Mouse (Mus musculus) kidney, postnatal 0 days (tissue): ENCODE data around the gene Gfy. TPM values are rescaled to one million over a fixed set of nuclear protein-coding genes. Genes with fewer than 3 reads are reported as not detected.

Experiments used
- ATAC-seq: fragments of 200-750 bp; cut with Nextera tagmentation; replicated peaks from 2 replicates; pipeline ENCODE4 v1.8.0; 2017; ENCODE audit warnings: low read depth, moderate number of reproducible peaks, moderate TSS enrichment, moderate library complexity; ENCODE audit not compliant: low FRiP score
- DNase-seq: peaks from one replicate; pipeline ENCODE4 v3.0.0-alpha.2; 2016; ENCODE audit warnings: low spot score
- H3K27ac ChIP-seq: fragments of 300-500 bp; sonication (generic); 2 replicates; pipeline ENCODE4 v1.5.1; 2014; ENCODE audit warnings: mild to moderate bottlenecking
- H3K27me3 ChIP-seq: fragments of 300-500 bp; sonication (generic); 2 replicates; pipeline ENCODE4 v1.6.1; 2014; ENCODE audit warnings: low read length, mixed read lengths; ENCODE audit not compliant: insufficient read depth
- H3K36me3 ChIP-seq: fragments of 300-500 bp; sonication (generic); 2 replicates; pipeline ENCODE4 v1.6.1; 2014; ENCODE audit warnings: low read length, mixed read lengths; ENCODE audit not compliant: insufficient read depth
- H3K4me1 ChIP-seq: fragments of 300-500 bp; sonication (generic); replicated peaks from 2 replicates; pipeline ENCODE4 v1.6.1; 2014; ENCODE audit warnings: antibody characterized with exemption, low read length, mixed read lengths; ENCODE audit not compliant: insufficient read depth
- H3K4me2 ChIP-seq: fragments of 300-500 bp; sonication (generic); 2 replicates; pipeline ENCODE4 v1.6.1; 2014; ENCODE audit warnings: mild to moderate bottlenecking, low read length, moderate library complexity, mixed read lengths
- H3K4me3 ChIP-seq: fragments of 300-500 bp; sonication (generic); replicated peaks from 2 replicates; pipeline ENCODE4 v1.5.1; 2014; ENCODE audit warnings: low read depth, low read length
- H3K9ac ChIP-seq: fragments of 300-500 bp; sonication (generic); 2 replicates; pipeline ENCODE4 v1.6.1; 2014; ENCODE audit warnings: low read depth, low read length
- H3K9me3 ChIP-seq: fragments of 300-500 bp; sonication (generic); replicated peaks from 2 replicates; pipeline ENCODE4 v1.6.1; 2016; ENCODE audit warnings: low read length, inconsistent platforms, mixed read lengths
- CTCF ChIP-seq: IDR thresholded peaks from 2 replicates; pipeline ENCODE4 v1.5.1; 2016; ENCODE audit warnings: antibody characterized with exemption, low read depth, mild to moderate bottlenecking, moderate library complexity
- WGBS: fragments of 180-500 bp; shearing (Covaris S2); extraction: QIAGEN DNeasy Blood & Tissue Kit; methylation state at CpG from one replicate; pipeline ENCODE4 v1.1.7; 2014; 5-methylcytosine and 5-hydroxymethylcytosine counted together
- polyA plus RNA-seq: library from polyadenylated mRNA; unstranded; fragments of >200 nt; fragmentation: Nextera tagmentation; extraction: Ambion mirVana; gene quantifications from 2 replicates; pipeline ENCODE4 v1.2.1, GENCODE M21; 2015

Gfy gene
- polyA plus RNA-seq, 1 experiment from 2014 or later: not detected

GRCm38 (mm10) chr7:45204380-45205143 lies 25.2 kb upstream of the Gfy start, which contains the start of gene Ccdc155:
Ccdc155 (minus strand) TSS chr7:45204892.
- peak; percentile 99 for DNase-seq
- H3K36me3 ChIP-seq: no peaks in the 10 kb centered on the region
- H3K27ac ChIP-seq: no peak within 1 kb of the TSS
- H3K4me3 ChIP-seq: peak within 1 kb of the TSS; percentile 32
- peak within 1 kb of the TSS; percentile 37; the same call in 1 of the 2 replicates for H3K9ac ChIP-seq
- peak within 1 kb of the TSS; percentile 54 for H3K4me2 ChIP-seq
- no peaks in the 10 kb centered on the region for H3K9me3 ChIP-seq
- no peaks in the 10 kb centered on the region; the same call in 1 of the 2 replicates for H3K4me1 ChIP-seq
- 8% methylated on average over 44 of the region's 44 CpGs for WGBS
- H3K27me3 ChIP-seq: no peaks in the 10 kb centered on the region
- ATAC-seq: peak; percentile 90
- TF ChIP-seq CTCF: no peak

DNA sequence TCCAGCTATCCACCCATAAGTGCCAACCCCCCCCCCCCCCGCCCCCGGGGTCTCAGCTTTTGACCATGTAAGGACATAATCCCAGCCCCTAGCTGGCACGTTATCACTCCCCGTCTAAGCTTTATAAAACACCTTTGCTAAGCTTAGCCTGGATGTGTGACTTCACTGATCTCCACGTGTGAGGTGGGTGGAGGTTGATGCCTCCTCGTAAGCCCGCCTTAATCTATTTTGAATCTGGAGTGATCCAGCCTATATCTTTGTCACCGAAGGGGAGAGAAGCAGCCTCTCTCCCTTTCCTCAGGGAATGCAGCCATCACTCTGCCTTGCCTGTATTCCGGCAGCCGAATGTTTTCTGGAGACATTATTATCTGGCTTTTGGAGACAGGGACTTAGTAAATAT lies 23.3 kb upstream of the Gfy start:
- Histone ChIP-seq H3K4me3 (no peak overlapping the region), H3K9me3 (no peaks in the 10 kb centered on the region), H3K9ac (no peak overlapping the region), H3K36me3 (no peaks in the 10 kb centered on the region), H3K27me3 (no peaks in the 10 kb centered on the region), H3K27ac (no peak overlapping the region), H3K4me2 (no peak overlapping the region), H3K4me1 (no peaks in the 10 kb centered on the region; the same call in 1 of the 2 replicates)
- DNase-seq (no peak), ATAC-seq (no peak)
- TF ChIP-seq CTCF: no peak
- 44% methylated on average over 10 of the region's 10 CpGs for WGBS

GRCm38 (mm10) chr7:45198961-45199360 lies 19.6 kb upstream of the Gfy start:
- no peaks in the 10 kb centered on the region for H3K9me3 ChIP-seq
- no peaks in the 10 kb centered on the region for H3K4me1 ChIP-seq
- no peak overlapping the region for H3K9ac ChIP-seq
- no peak for DNase-seq
- H3K4me2 ChIP-seq: no peak overlapping the region
- H3K27me3 ChIP-seq: no peaks in the 10 kb centered on the region
- ATAC-seq: no peak
- TF ChIP-seq CTCF: no peak
- H3K36me3 ChIP-seq: no peaks in the 10 kb centered on the region
- 78% methylated on average over 11 of the region's 11 CpGs for WGBS
- H3K4me3 ChIP-seq: no peak overlapping the region
- no peak overlapping the region for H3K27ac ChIP-seq

GRCm38 (mm10) chr7:45198435-45198834 lies 19.1 kb upstream of the Gfy start:
- 13% methylated on average over 5 of the region's 5 CpGs for WGBS

DNA sequence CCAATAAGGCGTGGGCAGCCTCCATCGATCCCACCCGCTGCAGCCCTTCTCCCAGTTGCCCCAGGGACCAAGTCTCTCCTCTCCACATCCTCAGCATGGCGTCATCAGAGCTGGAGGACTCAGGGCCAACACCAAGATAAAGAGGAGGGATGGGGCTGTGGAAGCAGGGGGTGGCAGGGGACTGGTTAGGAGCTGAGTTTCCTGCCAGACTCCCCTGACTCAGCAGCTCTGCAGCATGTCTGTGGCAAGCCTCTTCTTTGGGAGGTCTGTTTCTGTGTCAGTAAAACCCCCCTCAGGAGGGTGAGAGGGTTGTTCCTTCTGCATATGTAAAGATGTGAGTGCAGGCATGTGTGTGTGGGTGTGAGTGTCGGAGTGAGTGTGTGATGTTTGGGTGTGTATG lies 17.6 kb upstream of the Gfy start:
- Histone ChIP-seq H3K4me1 (peaks cover 2% of the 10 kb centered on the region; the same call in 1 of the 2 replicates), H3K27ac (no peak overlapping the region)

More at GRCm38 (mm10) chr7:45198435-45198834, 19.1 kb upstream of the Gfy start:
- no peak for ATAC-seq
- H3K9ac ChIP-seq: no peak overlapping the region
- H3K27ac ChIP-seq: no peak overlapping the region
- no peak overlapping the region for H3K4me2 ChIP-seq
- no peaks in the 10 kb centered on the region for H3K9me3 ChIP-seq
- DNase-seq: peak; percentile 90
- peak; percentile 95 for TF ChIP-seq CTCF
- H3K36me3 ChIP-seq: no peaks in the 10 kb centered on the region
- no peaks in the 10 kb centered on the region for H3K27me3 ChIP-seq
- H3K4me1 ChIP-seq: no peaks in the 10 kb centered on the region
- no peak overlapping the region for H3K4me3 ChIP-seq

DNA sequence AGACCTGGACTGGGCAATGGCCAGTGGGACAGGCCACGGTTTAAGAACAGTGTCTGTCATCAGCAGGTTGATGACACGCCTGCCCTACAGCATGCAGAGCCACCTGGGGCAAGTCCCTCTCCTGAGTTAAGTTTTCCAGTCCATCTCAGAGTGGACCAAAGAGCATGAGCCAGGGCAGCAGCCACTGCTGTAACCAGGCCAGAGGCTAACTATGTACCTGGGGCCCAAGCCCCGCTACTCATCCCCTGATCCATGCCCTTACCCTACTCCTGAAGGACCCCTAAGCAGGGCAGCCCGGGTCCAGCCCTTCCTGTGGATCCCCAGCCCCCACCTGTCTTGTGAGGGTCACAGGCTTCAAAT lies 16.8 kb upstream of the Gfy start:
- peaks cover 10% of the 10 kb centered on the region for H3K4me1 ChIP-seq

More for the DNA sequence above, 17.6 kb upstream of the Gfy start:
- no peaks in the 10 kb centered on the region for H3K27me3 ChIP-seq
- H3K4me2 ChIP-seq: no peak overlapping the region
- no peak overlapping the region for H3K4me3 ChIP-seq
- 68% methylated on average over 5 of the region's 5 CpGs for WGBS
- H3K36me3 ChIP-seq: no peaks in the 10 kb centered on the region
- no peaks in the 10 kb centered on the region for H3K9me3 ChIP-seq
- no peak for ATAC-seq
- TF ChIP-seq CTCF: no peak
- no peak overlapping the region; the same call in 1 of the 2 replicates for H3K9ac ChIP-seq
- no peak for DNase-seq

More for the DNA sequence above, 16.8 kb upstream of the Gfy start:
- ATAC-seq (no peak), DNase-seq (no peak)
- Histone ChIP-seq H3K9me3 (no peaks in the 10 kb centered on the region), H3K27me3 (no peaks in the 10 kb centered on the region), H3K4me2 (no peak overlapping the region), H3K27ac (no peak overlapping the region), H3K4me3 (no peak overlapping the region), H3K9ac (no peak overlapping the region), H3K36me3 (no peaks in the 10 kb centered on the region)
- WGBS: 78% methylated on average over 4 of the region's 4 CpGs
- no peak for TF ChIP-seq CTCF
